Comparison of ENCODE assay signal across 26 mouse cellular contexts in the genomic region with DNA sequence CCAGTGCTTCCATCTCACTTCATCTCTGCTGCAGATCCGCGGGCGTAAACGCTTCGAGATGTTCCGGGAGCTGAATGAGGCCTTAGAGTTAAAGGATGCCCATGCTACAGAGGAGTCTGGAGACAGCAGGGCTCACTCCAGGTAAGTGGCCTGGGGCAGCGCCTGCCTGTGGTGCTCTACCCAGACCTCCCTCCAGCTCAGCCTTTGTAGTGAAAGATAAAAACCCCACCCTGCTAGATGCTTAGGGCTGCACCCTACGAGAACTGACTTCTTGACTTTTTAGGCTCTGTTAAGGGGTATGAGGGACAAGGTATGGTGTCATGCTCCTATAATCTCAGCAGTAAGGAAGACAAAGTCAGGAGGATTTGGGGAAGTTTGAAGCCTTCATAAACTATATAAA. TPM values are rescaled to one million over a fixed set of nuclear protein-coding genes. Genes with fewer than 3 reads are reported as not detected.
"Had no signal": no experiment of that assay in that cellular context is flagged by ENCODE, and none has a peak within 500 bp of the region (broad histone marks: within the 10 kb centered on the region; RNA-seq: fewer than 3 reads in every experiment).

No protein-coding gene starts in this region.

- H3K4me2 ChIP-seq: limb, embryonic 15.5 days; lung, embryonic 14.5 days; midbrain, embryonic 15.5 days; neural tube, embryonic 12.5 days had no signal

- H3K9me3 ChIP-seq: limb, embryonic 15.5 days; midbrain, embryonic 10.5 days; midbrain, embryonic 15.5 days; neural tube, embryonic 12.5 days had no signal

- H3K4me3 ChIP-seq: left cerebral cortex, adult 2 months; limb, embryonic 15.5 days; midbrain, embryonic 10.5 days; midbrain, embryonic 15.5 days; neural tube, embryonic 12.5 days had no signal

- H3K4me1 ChIP-seq: limb, embryonic 15.5 days; midbrain, embryonic 15.5 days; neural tube, embryonic 12.5 days had no signal

- ATAC-seq: intestine, postnatal 0 days; midbrain, embryonic 15.5 days had no signal

- H3K27ac ChIP-seq: limb, embryonic 15.5 days; midbrain, embryonic 10.5 days; neural tube, embryonic 12.5 days had no signal

- H3K27me3 ChIP-seq: limb, embryonic 15.5 days; midbrain, embryonic 15.5 days; neural tube, embryonic 12.5 days had no signal

- DNase-seq: kidney, adult 8-10 months; kidney, postnatal 36 days; lung, embryonic 14.5 days; lung, postnatal 10 days; lung, postnatal 4 days; retina, postnatal 1 day; right cerebral cortex, postnatal 4 days; spleen, adult 18-20 months; thymus, adult 2 months; thymus, postnatal 25 days had no signal

- H3K9ac ChIP-seq: limb, embryonic 15.5 days; lung, embryonic 14.5 days; midbrain, embryonic 15.5 days; neural tube, embryonic 12.5 days had no signal

RNA-seq across cellular contexts. Expression of a gene that starts 15.1 kb away (rescaled TPM):
- total RNA-seq: monocyte, adult 5-6 weeks; neutrophil, adult 5-6 weeks had no signal

RNA-seq across cellular contexts. Expression of a gene that starts 27.1 kb away (rescaled TPM):
- total RNA-seq: layer of hippocampus, adult 18-20 months; layer of hippocampus, postnatal 14 days; left cerebral cortex, adult 2 months; left cerebral cortex, postnatal 25 days; megakaryocyte, adult 5-6 weeks; monocyte, adult 5-6 weeks; neutrophil, adult 5-6 weeks had no signal
- polyA plus RNA-seq: intestine, postnatal 0 days; kidney, embryonic 16.5 days; limb, embryonic 11.5 days; limb, embryonic 15.5 days; lung, embryonic 14.5 days; midbrain, embryonic 10.5 days; midbrain, embryonic 15.5 days; neural tube, embryonic 12.5 days; stomach, embryonic 14.5 days; thymus, adult 2 months; urinary bladder, adult 2 months had no signal

RNA-seq across cellular contexts. Expression of a gene that starts 30.6 kb away (rescaled TPM):
- total RNA-seq: monocyte, adult 5-6 weeks had no signal
